Mouse (Mus musculus) mature B cell (primary cell): ENCODE data around the gene Pxmp4.

Source experiments
- in situ Hi-C: fragments of 300-500 bp; cut with MboI; formaldehyde crosslinking; loops from 2 replicates; pipeline ENCODE4 v1.14.3; 2019

Pxmp4 gene

GRCm38 (mm10) chr2:154546711-154547110 lies 56.8 kb downstream of the Pxmp4 start, which contains the start of gene 1700003F12Rik:
Gene 1700003F12Rik, plus strand, starts transcription at chr2:154547085.
- in situ Hi-C loops = no loop called here

GRCm38 (mm10) chr2:154543567-154544347 lies 59.8 kb downstream of the Pxmp4 start:
- in situ Hi-C loops = no loop called here

GRCm38 (mm10) chr2:154541630-154542029 lies 61.9 kb downstream of the Pxmp4 start:
- in situ Hi-C loops = no loop called here

GRCm38 (mm10) chr2:154539720-154540119 lies 63.8 kb downstream of the Pxmp4 start:
- in situ Hi-C loops = no loop called here

GRCm38 (mm10) chr2:154538710-154539109 lies 64.8 kb downstream of the Pxmp4 start:
- in situ Hi-C loops = no loop called here

- in situ Hi-C loops = no loop called here
Measured at GRCm38 (mm10) chr2:154538310-154538709, 65.2 kb downstream of the Pxmp4 start.
